Mouse (Mus musculus) kidney, adult 18-20 months (tissue): Measurements from ENCODE around the gene Mrps33.

Experiments
- DNase-seq: peaks from one replicate; pipeline ENCODE4 v3.0.0; 2021

Mrps33 gene

DNA sequence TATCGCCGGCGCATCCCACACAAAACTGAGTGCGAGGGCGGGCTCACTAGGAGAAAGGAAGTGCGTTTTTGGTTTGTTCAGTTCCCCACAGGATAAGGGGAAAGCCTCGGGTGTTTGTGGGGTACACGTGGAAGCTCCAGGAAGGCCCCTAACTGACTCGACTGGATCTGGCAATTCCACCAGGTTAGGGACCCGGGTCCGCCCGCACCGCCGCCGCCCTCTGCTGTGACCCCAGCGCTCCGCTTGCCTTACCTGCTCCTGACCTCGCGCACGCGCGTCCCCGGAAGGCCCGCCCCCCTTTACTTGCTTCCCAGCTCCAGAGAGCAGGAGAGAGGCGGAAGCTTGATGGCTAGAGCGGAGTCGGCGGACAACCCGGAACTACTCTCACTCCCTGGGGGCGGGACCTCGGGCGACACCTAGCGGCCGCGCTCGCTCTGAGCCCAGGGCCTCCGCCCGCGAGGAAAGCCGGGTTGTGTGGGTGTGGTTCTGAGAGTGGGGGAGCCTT, at the start of gene Mrps33:
Gene Mrps33, minus strand, starts transcription at position 377 of the 505 bp plus-strand sequence.
- DNase-seq: peak; percentile 98

DNA sequence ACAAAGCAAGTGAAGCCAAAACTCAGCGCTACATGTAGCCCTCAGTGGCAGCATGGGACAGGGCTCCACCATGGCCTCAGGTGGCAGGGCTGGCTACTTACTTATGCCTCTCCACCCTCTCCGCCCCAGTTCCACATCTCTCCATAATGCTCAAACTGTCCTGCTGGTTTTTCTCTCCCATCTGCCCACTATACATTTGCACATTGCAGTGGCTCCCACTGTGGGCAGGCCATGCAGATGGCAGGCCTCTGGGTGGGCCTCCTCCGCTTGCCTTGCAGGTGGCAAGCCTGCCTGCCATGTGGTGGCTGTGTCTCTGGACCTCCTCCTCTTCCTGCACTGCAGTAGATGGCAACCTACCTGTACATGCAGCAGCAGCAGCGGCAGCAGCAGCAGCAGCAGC, 38.9 kb upstream of the Mrps33 start:
- DNase-seq: no peak

DNA sequence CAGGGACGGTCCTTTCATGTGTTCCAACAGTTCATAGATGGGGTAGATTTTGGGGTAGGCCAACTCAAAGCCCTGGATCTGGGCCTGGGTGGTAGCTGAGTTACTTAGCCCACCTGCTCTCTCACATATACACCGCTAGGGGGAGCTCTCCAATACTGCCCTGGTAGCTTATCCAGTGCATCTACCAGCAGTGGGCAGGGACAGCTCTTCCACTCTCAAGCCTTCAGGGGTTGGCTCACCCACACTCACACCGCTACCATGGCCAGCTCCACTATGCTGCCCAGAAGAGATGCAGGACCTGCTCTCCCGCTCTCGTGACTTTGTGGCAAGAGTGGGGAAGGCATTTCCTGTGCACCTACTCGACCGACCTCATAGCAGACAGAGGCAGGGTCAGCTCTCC, 38.0 kb upstream of the Mrps33 start:
- no peak for DNase-seq

DNA sequence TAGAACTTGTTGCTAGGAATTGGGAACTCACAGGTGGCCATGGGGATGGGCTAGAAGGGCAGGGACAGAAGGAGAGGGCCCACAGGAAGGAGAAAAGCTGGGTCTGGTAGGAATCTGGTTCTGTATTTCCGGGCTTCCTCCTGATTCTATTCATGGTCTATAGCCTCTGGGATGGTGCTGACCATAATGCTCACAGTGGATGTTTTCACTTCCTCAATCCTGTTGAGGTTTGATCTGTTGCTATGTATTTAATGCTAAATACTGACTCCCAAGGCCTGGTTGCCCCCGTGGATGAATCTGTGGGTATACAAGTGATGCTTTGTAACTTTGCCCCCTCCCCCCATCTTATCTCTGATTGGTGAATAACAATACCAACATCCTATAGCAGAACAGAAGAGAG, 36.8 kb upstream of the Mrps33 start:
- DNase-seq: no peak

DNA sequence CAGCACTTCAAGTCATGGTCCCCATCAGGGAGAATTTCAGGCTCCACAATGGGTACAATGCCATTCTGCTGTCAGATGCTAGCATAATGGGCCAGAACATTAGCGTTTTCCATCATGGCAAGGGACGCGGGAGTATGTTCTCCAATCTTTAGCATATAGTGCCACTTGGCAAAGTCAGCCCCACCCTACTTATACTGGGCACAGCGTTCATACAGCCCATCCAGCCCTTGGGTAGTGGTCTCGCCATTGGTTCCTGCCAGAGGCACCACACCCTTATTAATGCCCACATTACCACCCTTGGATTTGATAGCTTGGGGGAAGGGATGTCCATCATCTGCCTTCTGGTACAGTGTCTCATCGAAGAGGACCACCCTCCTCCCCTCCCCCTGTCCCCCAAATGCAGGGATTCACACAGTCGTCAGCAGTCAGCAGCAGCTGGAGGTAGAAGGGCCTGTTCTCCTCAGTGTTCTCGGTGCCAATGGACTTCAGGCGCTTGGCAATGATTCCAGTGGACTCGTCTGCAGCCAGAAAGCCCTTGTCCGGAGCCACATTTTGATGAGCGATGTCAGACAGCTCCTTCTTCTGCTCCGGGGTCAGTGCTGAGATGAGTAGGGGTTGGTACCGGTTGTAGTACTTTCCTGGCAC, 33.0 kb upstream of the Mrps33 start:
- no peak for DNase-seq

DNA sequence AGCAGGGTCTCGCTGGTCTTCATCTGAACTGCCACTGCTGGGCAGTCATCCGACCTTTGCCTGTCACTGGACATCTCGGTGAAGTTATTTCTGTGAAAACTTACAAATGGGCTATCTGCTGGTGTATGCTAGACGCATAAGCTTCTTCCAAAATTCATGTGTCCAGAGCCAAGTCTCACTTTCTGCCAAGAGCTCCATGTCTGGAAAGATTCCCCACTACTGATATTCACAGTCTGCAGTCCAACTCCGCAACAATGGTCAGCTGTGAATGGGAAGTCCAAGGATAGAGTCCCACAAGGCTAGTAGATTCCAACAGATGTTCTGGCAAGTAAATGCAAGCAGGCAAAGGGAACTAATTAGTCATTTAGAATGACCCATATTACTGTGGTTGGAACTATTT, 17.9 kb upstream of the Mrps33 start:
- DNase-seq: no peak

DNA sequence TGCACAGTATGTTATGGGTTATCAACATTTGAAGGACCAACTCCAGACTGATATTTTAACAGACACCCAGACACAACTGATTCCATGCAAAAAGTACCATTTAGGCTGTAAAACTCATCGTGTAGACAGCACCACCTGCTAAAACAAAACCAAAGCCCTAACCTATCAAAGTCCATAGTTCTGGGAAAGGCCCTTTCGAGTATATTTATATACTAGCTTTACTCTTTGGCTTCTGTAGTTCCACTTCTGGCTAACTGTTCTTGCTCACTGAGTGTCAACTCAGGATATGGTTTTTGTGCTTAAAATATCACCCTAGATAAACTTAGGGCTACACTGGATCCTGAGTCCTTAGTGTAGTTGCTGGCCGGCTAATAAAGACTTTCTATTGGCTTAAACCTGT, 10.5 kb upstream of the Mrps33 start:
- DNase-seq: no peak

DNA sequence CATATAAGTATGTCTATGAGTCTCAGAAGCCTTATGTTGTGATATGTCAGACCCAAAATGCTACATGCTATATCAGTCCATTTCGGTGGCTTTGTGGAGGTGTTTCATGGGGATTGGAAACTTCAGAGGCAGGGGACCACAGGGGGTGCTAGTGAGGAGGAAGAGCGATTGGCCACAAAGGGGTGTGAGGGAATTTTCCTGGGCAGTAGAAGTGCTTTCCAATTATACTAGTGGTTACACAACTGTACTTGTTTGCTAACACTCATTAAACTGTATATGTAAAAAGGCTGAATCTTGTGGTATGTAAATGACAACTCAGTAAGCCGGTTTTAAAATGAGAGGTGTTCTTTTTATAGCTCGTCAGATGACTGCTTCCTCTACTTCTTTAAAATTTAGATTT, 8.1 kb upstream of the Mrps33 start:
- DNase-seq: no peak

DNA sequence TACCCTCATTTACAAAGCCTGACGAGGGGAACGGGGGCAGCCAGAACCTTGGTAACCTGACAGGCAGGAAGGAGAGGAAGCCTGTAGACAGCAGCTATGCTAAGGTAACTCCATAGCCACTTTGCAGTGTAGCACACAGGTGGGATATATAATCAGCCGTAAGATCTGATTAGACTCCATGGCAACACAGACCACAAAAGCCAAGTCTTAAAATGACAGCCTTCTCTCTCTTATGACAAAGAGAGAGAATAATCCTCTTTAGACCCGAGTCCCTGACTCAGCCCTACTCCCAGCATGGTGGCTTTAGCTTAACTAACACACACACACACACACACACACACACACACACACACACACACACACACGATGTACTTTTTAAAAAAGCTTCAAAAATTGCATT, 2.3 kb downstream of the Mrps33 start:
- DNase-seq: no peak

DNA sequence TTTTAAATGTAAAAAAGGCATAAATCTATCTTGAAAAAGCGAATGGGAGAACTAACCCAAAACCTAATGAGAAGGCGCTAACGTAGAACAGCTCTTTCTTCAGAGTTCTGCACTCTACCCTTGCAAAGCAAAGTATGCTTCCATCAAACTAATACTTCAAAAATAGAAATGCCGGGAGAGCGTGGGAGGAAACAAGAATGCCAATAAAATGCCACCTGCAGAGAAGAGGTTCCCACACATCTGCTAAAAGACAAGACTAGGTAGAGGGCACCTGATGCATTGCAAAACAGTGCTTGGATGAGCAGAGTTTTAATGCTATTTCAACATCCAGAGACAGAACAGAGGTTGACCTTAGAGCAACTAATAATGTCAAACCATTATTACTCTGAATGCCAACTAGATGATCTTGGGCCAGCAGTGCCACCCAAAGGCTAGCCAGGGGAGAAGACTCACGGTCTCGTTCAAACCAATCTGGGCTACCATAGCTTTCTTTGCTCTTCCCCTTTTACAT, 3.7 kb downstream of the Mrps33 start:
- DNase-seq: no peak

DNA sequence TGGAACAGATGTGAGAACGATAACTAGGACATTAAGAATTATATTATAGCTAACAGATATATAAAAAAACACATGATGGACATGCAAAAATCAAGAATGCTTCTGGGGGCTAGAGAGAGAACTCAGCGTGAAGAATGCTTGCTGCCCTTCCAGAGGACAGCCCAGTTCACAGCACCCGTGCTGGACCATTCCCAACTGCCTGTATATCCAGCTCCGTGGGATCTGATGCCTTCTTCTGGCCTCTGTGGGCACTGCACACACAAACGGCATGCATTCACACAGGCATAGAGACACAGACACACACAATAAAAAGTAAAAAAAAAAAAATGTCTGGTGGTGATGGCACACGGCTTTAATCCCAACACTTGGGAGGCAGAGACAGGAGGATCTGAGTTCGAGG, 4.5 kb downstream of the Mrps33 start:
- DNase-seq: no peak

DNA sequence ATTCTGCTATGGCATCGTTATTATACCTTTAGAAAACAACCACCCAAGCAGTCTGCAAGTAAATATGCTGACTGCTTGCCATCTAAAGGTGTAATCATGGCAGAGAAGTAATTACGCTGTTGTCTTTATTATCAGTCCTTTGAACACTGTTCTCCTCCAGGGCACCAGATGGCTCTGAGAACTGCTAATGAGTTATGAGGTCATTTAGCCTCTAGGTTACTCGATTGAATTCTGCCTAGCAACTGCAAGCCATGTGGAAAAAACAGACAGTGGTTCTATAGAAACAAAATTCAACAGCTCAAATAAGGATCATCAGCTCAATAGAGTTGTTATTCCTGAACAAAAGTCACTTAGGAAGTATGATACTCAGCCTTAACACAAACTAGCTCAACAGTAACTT, 4.9 kb downstream of the Mrps33 start:
- no peak for DNase-seq

DNA sequence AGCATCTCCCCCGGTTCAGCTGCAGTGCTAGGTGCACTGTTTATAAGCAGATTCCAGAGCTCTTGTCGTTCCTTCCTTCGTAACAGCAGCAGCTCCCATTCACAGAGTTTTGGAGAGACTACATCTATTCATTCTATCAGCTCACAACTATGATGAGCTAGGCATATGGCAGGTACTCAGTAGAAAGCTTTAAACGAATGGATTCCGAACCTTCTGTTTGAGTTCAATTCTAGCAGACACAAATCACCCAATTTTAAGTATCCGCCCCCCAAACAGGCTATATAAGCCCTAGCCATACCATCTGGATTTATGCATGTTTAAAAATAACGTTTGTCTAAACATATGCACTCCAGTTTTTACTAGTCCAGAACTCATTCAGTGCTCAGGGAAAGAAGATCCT, 9.8 kb downstream of the Mrps33 start:
- no peak for DNase-seq

DNA sequence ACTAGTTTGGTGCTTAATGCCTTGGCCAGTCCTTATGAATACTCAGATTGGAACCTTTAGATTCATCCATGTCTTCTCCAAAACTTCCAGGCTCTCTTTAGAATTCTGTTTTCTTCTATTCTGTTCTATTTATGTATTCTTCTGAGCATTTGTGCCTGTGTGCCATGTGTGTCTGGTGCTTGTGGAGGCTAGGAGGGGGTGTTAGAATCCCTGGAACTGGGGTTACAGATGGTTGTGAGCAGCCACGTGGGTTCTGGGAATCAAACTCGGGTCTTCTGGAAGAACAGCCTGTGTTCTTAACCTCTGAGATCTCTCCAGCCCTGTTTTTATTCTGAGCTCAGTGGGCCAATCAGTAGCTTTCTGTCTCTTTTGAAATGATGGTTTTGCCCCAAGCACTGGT, 13.7 kb downstream of the Mrps33 start:
- DNase-seq: no peak

DNA sequence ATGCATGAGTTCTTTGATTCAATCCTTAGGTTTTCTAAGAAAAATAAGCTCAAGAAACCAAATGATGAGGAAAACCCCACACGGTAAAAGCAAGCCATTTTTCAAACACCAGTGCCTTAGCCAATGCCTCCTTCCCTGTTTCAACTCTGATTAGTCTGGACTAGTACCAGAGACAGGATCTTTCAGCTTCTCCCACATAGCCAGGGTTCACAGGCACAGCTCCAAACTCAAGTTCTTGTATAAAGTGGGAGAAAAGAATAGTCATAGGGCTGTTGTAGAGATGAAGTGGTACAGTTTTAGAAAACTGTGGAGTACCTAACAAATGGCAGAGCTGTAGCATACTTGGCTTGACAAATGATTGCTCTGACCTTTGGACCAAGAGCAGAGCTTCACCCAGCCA, 14.6 kb downstream of the Mrps33 start:
- DNase-seq: no peak

DNA sequence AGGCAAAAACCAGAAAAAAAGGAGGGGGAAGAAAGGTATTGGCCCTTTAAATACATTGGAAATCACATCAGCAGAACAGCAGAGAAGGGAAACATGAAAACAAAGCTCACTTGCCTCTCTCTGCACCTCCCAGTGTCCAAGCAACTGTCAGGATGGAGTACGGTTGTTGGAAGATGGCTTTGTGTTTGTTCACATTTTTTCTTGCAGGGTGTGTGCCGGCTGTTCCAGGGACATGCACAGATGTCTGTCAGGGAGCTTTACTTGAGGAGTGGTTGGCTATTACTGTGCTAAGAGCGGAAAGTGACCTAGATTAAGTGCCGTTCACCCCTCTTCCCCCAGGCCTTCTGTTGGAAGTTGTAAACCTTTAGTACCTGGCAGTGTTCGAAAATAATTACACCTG, 19.0 kb downstream of the Mrps33 start:
- no peak for DNase-seq

DNA sequence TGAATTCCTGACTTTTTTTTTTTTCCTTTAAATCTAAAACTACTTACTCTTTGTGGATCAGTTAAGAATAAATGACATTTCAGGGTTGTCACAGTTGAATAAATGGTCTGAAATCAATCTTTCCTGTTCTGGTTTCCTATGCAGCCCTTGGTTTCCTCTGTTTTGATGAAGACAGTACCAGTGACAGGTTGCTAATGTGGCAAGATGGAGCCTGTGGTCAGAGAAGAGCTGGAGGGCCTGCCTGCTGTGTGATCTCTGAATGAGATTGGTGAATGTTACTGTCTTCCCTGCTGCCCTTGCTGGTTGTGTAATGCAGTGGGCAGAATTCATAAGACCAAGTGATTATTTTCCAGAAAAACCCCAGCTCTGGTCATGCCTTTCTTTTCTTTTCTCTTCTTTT, 22.4 kb downstream of the Mrps33 start:
- no peak for DNase-seq

DNA sequence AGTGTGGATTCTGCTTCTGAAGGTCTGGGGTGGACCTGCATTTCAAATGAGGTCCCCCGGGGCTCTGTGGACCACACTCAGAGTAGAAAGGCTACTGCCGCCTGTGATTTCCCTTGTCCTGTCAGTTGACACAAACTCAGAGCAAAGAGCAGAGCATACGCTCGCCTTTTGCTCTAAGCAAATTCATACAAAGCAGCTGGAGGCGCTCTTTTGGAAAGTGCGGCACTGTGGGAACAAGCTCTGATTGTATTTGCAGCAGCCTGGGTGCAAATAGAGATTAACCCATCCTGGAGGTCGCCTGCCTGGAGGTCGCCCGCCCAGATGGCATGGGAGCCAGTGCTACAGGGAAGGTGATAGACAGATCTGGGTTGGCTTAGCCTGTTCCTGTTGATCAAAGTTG, 23.0 kb downstream of the Mrps33 start:
- DNase-seq: no peak

DNA sequence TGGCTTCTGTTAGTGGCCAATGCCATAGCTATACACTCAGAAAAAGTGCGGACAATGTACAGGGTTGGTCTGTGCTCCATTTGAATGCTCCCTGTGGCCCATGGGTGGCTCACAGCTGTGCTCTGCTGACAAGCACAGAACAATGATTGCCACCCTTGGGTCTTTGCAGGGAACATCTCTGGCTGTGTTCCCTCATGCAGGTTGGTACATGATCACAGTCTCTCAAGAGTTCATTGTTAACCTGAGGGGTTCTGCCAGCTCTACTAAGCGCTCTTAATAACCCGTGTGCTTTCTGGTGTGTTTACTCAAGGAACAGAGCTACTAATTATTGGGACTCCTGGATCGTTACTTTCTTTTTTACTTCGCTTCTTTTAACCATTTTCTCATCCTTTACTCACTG, 24.8 kb downstream of the Mrps33 start:
- DNase-seq: no peak

DNA sequence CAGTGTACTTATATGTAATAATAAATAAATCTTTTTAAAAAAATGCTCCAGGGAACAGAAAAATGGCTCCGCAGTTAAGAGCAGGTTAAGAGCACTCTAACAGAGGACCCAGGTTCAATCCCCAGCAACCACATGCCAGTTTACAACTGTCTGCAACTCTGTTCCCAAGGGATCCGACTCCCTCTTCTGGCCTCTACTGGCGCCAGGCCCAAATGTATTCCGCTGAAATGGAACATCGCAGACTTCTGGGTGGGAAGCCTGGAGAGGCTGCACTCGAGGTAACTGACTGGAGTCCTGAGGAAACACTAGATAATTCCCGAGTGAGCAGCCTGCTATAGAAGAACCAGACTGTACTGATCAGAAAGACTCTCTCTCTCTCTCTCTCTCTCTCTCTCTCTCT, 27.3 kb downstream of the Mrps33 start:
- DNase-seq: no peak

DNA sequence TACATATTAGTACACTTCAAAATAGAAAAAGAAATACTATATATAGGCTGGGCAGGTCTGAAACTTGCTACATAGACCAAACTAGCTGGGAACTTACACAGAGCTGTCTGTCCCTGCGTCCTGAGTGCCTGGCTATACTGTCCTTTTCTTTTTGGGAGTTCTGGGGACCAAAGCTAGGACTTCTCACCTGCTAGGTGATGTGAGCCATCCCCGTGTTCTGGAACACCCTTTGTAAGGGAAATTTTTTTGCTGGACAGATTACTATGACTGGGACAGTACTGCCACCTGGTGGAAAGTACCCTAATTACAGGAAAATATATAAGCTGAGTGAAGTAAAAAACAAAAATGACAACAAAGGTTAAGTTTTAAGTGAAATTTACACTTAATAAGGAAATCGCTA, 28.2 kb downstream of the Mrps33 start:
- peak; percentile 41 for DNase-seq

DNA sequence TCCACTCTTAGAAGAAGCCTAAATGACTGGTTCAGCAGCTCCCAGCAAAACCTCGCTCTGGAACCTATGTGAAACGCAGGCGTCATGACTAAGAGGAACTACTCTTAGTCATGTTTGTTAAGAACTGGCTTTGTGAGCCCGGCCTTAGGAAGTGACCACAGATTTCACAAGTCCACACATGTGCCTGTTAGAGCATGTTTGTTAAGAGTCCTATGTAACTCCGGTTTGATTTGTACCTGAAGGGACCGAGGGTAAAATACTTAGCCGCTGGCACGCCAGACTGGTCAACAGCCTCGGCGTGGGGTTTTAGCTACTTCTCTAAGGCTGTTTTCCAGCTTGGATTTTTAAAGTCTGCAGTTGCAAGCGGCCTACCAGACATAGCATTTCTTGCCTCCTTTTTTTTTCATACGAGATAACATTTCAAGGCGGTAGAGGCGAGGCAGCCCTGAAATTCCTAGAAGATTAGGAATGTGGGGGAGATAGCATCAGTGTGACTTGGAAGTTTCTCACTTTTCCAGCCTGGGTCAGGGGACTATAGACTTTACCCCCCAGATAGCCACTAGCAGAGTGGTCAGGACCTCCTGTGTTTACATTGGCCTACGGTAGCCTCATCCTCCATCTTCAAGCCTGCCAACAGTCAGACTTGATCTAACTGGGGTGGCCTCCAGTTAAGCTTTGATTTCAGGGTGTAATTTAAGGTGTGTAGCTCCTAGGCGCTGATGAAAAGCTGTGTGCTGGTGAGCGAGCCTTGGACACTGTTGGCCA, 28.8 kb downstream of the Mrps33 start:
- DNase-seq: peak; percentile 15

DNA sequence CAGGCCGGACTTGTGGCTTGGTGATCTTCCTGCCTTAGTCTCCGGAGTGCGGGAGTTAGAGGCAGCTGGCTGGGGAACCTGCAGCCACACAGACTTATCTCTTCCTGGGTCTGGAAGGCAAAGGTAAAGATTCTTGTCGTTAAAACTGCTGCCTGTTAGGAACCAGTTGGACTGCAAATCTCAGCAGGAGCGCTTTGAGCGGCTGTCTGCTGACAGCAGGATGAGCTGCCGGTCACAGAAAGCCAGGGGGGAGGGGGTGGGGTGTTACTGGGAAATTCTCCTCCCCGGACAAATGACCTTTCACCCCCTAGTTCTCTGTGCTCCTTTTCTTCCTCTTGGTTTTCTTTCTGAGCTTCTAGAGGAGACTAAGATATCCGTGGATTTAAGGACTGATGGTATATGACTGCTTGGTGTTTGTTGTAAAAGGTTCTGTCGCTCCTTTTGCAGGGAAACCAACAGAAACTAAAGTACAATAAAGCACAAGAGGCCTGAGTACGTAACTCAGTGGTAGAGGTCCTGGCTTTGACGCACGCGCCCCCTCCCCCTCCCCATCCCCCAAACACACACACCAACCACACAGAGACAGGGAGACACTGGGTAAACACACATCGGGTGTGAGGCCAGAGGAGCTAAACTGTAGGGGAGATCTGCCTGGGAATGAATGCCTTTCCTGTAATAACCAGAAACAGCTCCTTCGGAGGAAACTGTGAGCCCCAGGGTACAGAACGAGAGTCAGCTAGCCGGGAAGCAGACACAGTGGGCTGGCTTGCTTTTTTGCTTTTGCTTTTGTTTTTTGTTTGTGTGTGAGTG, 29.7 kb downstream of the Mrps33 start:
- peak; percentile 27 for DNase-seq

DNA sequence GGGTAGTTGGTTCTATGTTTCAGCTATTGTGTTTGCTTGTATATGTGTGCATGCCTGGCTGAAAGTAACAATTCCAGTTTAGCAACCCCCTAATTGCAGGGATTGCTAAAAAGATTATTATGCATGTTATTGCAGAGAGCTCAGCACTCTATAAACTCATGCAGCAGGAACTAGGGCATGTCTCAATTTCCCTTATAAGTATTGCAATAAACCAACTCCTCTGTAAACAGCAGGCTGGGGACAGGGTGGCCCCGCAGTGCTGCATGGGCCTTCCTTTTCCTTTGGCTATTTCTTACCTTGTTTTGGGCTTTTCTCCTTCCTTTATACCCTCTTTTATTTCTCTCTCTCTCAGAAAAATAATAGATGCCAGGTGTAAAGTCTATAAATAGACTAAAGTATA, 32.3 kb downstream of the Mrps33 start:
- DNase-seq: no peak
